Mouse (Mus musculus) frontal cortex, postnatal 36 days (tissue): ENCODE measurements around the gene Pld2.
"Not testable (repeated sequence)": the region's sequence is repeated elsewhere in the genome, so short reads cannot be mapped to it uniquely, and the experiment has no call there.

Source experiments
- DNase-seq, 2 experiments: peaks; one replicate each; pipeline ENCODE4 v3.0.0; 2022; ENCODE audit warnings: low spot score in 2 of 2

Pld2 gene

DNA sequence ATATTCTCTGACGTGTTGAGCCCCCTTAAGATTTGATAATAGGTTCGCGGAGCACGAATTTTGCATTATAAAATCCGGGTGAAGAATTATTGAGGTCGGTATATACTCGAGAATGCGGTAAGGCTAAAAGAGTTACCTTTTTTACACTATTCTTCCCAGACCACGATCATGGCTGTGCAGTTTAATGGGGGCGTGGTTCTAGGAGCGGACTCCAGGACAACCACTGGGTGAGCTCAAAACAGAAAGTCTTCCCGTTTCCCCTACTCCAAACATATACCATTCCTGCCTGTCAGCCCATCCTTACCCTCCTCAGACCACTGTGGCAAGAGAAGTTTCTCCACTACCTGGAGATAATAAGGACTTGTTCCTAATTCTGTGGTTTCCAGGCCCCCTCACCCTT, 14.1 kb upstream of the Pld2 start:
- no peak for DNase-seq

DNA sequence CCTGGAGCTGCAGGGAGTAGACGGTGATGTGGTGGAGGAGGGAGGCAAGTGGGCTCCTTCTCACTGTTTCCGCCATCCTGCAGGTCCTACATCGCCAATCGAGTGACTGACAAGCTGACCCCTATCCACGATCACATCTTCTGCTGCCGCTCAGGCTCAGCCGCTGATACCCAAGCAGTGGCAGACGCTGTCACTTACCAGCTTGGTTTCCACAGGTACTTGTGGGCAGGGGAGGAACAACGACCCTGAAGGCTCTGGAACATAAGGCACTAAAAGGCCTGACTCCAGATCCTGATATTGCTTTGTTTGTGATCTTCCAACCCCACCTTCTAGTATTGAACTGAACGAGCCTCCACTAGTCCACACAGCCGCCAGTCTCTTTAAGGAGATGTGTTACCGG, 13.7 kb upstream of the Pld2 start:
- no peak for DNase-seq

GRCm38 (mm10) chr11:70528610-70529009, 11.3 kb upstream of the Pld2 start:
- no peak for DNase-seq

DNA sequence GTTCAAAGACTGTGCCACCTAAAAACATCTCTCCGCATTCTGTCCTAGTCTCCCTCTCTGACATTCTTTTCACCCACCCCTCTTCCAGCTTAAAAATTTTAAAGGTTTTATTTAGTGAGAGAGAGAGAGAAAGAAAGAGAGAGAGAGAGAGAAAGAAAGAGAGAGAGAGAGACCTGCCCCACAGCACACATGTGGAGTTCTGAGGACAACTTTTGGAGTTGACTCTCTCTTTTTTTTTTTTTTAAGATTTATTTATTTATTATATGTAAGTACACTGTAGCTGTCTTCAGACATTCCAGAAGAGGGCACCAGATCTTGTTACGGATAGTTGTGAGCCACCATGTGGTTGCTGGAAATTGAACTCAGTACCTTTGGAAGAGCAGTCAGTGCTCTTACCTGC, 8.8 kb upstream of the Pld2 start:
- DNase-seq, result not testable (repeated sequence)

DNA sequence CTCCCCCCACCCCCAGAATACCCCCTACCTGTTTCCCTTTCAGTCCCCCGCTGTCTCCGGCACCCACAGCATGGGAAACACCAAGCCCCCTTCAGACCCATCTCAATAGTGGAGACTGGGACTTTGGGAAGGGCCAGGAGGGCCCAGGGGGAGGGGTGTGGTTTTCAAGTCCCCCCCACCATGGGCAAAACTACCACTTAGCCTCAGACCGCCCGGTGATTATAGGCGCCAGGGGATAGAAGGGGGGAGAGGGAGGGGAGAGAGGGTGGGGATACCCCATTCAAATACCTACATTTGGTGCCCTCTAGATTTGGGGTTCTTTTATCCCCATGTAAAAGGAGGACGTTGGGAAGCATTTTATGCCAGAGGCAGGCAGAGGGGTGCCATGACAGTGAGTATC, 7.0 kb upstream of the Pld2 start, which contains the start of gene Gm40193:
Gene Gm40193, minus strand, starts transcription at position 101 of the 400 bp plus-strand sequence.
- no peak for DNase-seq

DNA sequence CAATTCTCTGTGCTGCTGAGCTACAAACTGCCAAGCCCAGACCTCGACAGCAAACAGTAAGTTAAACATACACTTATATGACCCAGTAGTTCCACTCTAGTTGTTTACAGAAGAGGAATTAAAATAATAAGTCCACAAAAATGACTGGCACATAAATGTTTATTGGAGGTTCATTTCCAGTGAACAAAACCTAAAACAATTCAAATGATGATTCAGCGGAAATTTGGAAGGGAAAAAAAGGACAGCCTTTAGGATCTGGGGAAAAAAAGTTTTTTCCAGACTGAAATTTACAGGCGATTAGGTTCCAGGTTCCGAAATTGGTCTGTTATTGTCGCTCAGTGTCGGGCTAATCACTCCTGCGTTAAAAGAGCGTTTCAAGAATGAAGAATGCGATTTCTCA, 441 bp upstream of the Pld2 start:
- DNase-seq, result no peak

DNA sequence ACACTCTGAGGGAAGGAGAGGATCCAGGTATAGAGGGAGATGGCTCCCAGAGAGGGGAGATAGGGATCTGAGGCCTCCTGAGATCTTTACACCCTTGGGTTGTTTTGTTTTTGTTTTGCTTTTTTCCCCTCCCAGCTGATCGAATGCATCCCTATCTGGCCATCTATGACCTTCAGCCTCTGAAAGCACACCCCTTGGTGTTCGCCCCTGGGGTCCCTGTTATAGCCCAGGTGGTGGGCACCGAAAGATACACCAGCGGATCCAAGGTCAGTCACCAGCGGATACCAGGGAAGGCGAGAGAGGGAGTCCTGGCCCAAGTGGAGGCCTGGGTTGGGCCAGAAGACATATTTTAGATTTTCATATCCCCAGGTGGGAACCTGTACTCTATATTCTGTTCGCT, 1.1 kb downstream of the Pld2 start:
- DNase-seq, result no peak

GRCm38 (mm10) chr11:70541415-70541814, 1.6 kb downstream of the Pld2 start:
- peak in 1 of 2 experiments; percentile 20 for DNase-seq

DNA sequence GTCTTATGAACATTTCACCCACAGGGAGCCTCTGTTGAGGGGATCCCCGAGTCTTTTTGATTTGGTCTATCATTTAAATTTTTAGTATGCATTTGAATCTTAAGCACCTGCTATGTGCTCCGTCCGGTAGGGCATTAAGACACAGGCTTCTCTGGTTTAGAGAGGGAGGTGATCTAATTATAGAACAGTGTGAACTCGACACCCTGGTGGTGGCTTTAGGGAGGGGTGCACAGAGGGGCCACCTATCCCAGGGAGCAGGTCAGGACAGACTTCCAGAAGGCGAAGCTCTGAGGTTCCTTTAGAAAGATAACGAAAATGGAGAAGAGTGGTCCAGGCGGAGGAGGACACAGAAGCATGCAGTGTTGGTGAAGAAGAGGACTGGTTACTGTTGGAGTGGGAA, 4.6 kb downstream of the Pld2 start:
- DNase-seq, result no peak

GRCm38 (mm10) chr11:70551526-70551925, 11.7 kb downstream of the Pld2 start:
- no peak for DNase-seq

GRCm38 (mm10) chr11:70553940-70554339, 14.1 kb downstream of the Pld2 start:
- DNase-seq, result no peak

DNA sequence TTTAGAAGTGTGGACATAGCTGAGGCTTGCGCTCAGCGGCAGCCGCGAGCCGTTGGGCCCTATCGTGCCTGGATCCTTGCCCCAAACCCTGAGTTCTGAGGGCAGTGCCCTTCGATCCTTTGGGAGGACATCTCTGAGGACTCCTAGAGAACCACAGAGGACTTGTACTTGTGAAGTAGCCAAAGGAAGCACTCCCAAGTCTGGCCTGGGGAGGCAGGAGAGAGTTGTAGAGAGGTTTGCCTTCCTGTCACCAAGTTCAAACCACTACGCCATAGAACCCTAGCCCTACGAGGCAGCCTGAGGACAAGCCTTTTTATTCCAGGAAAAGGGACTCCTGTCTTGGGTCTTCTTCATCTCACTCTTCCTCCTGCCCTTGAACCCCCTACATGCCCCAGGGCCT, 17.7 kb downstream of the Pld2 start:
- DNase-seq, result no peak

GRCm38 (mm10) chr11:70561937-70562286, 22.0 kb downstream of the Pld2 start:
- DNase-seq, result no peak

- DNase-seq, result peak; percentile 87 to 91
Measured at GRCm38 (mm10) chr11:70562287-70562994, 22.6 kb downstream of the Pld2 start, which contains the start of gene Mink1. Mink1 (plus strand) TSS chr11:70562881.

GRCm38 (mm10) chr11:70562995-70563469, 23.2 kb downstream of the Pld2 start:
- DNase-seq, result no peak

- no peak for DNase-seq
Measured at GRCm38 (mm10) chr11:70563470-70564275, 23.8 kb downstream of the Pld2 start.

DNA sequence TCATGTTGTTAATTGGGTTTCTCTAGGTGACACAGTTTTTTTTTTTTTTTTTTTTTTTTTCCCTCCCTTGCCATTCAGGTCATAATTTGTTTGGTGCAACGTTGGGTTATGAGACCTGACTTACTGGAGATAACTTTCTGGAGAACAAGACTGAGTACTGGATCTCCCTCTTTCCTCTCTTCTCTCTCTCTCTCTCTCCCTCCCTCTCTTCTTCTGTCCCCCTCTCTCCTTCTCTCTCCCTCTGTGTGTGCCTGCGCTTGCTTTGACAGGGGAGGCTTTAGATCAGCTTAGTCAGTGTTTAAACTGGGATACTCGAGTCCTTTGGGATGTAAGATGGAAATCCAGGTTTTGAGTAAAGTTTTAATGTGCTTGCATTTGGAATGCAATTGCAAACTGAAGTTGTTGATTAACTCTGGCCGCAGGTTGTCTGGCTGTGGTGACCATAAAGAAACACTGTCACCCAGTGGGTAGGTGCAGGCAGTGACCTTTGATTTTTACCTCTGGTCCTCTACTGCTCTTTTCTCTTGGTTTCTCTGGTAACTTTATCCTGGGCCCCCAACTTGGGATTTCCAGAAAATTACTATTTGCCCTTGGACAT, 24.5 kb downstream of the Pld2 start:
- no peak for DNase-seq

- no peak for DNase-seq
Measured at GRCm38 (mm10) chr11:70566586-70566985, 26.7 kb downstream of the Pld2 start.

- not testable (repeated sequence) for DNase-seq
Measured at GRCm38 (mm10) chr11:70570614-70571013, 30.8 kb downstream of the Pld2 start.

DNA sequence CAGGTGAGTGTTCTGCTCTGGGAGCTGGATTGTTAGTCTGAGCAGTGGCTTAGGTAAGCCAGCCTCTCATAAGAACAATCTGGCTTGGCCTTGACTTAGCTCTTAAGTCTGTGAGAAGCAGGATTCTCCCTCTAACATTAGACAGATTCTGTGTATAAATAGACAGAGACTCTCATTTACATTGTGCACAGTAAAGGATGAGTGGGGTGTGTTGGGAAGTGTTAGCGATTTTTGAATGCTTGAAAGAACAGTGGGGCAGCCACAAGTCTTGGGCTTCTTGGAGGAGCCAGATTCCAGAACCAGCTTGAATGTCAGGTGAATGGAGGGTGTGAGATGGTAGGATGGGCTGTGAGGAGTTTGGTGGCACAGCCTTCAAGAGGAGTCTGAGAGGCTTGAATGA, 31.8 kb downstream of the Pld2 start:
- DNase-seq, result no peak

DNA sequence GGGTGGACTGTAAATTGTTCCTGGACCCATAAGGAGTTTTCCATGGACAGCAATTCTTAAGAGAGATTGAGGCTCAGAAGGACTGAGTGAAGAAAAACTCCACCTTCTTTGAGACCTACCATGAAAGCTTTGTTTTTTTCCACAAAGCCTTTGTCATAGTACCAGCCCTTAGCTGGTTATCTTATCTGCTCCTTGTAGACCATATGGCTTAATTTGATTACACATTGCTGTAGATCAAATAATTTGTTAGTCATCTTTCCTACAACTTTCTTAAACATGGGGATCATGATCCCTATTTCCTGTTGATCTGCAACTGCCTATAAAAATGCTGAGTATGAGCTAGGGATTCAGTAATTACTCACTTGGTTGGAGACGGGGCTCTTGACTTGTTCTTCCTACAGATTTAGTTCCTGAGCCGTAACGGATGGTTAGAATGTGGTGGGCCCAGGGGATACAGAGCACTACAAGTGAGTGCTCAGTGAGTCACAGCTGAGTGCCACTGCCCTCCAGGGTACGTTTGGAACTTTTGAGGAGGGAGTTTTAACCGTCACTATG, 32.6 kb downstream of the Pld2 start:
- no peak for DNase-seq

GRCm38 (mm10) chr11:70573872-70574271, 34.0 kb downstream of the Pld2 start:
- DNase-seq, result no peak
